In the genomic region with DNA sequence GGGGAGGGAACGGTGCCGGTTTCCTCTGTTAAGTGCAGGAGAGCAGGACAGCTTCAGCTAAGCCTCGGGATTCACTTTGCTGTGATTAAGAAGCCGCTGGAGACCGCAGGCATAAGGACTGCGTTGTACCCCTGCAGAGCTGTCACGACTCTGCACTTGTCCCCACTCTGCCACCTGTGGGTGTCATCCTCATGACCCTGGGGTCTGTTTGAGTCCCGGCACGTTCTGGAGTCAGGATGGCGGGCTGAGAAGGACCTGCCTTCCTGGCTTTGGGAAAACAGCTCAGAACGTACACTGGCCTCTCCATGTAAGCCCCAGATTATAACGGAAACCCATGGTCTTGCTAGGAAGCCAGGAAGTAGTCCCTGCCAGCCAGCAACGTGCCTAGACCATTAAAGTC, we compare ENCODE assay signal across 13 mouse cellular contexts.
"Had no signal": no experiment of that assay in that cellular context is flagged by ENCODE, and none has a peak within 500 bp of the region (broad histone marks: within the 10 kb centered on the region; RNA-seq: fewer than 3 reads in every experiment).

No protein-coding gene starts in this region.

- H3K4me2 ChIP-seq: limb, embryonic 12.5 days; limb, embryonic 15.5 days; liver, embryonic 11.5 days; lung, embryonic 14.5 days; midbrain, embryonic 13.5 days had no signal

- H3K27ac ChIP-seq: limb, embryonic 12.5 days; limb, embryonic 15.5 days; liver, embryonic 14.5 days; macrophage; midbrain, embryonic 13.5 days had no signal

- H3K27me3 ChIP-seq: limb, embryonic 12.5 days; limb, embryonic 15.5 days; midbrain, embryonic 13.5 days had no signal

- H3K9me3 ChIP-seq: limb, embryonic 12.5 days; limb, embryonic 15.5 days; midbrain, embryonic 13.5 days had no signal

- H3K4me3 ChIP-seq: limb, embryonic 12.5 days; limb, embryonic 15.5 days; midbrain, embryonic 13.5 days had no signal

- H3K9ac ChIP-seq: limb, embryonic 12.5 days; limb, embryonic 15.5 days; liver, embryonic 14.5 days; liver, postnatal 0 days; lung, embryonic 14.5 days; midbrain, embryonic 13.5 days had no signal

- DNase-seq: kidney, postnatal 14 days; kidney, postnatal 4 days; left cerebral cortex, postnatal 4 days; liver, postnatal 0 days; lung, embryonic 14.5 days; thymus, postnatal 25 days had no signal

- ATAC-seq: liver, postnatal 0 days; lung, postnatal 0 days; midbrain, embryonic 13.5 days had no signal

- H3K4me1 ChIP-seq: limb, embryonic 15.5 days; midbrain, embryonic 13.5 days had no signal
